Mouse (Mus musculus) neural tube, embryonic 14.5 days (tissue): ENCODE measurements around the gene Rab3il1. TPM values are rescaled to one million over a fixed set of nuclear protein-coding genes. Genes with fewer than 3 reads are reported as not detected.
"Not testable (repeated sequence)": the region's sequence is repeated elsewhere in the genome, so short reads cannot be mapped to it uniquely, and the experiment has no call there.

Experiments used
- ATAC-seq: fragments of 200-750 bp; cut with Nextera tagmentation; 2 replicates; pipeline ENCODE4 v1.8.0; 2017; ENCODE audit warnings: low read depth, mild to moderate bottlenecking, moderate TSS enrichment, moderate library complexity
- H3K27ac ChIP-seq: fragments of 300-500 bp; sonication (generic); 2 replicates; pipeline ENCODE4 v1.5.1; 2014; ENCODE audit warnings: low read depth, mild to moderate bottlenecking, control low read depth, low read length, moderate library complexity, mixed read lengths
- H3K27me3 ChIP-seq: fragments of 300-500 bp; sonication (generic); 2 replicates; pipeline ENCODE4 v1.6.1; 2014; ENCODE audit warnings: low read length; ENCODE audit not compliant: control insufficient read depth, insufficient read depth
- H3K36me3 ChIP-seq: fragments of 300-500 bp; sonication (generic); 2 replicates; pipeline ENCODE4 v1.6.1; 2014; ENCODE audit warnings: low read length, mixed read lengths; ENCODE audit not compliant: control insufficient read depth, insufficient read depth
- H3K4me1 ChIP-seq: fragments of 300-500 bp; sonication (generic); 2 replicates; pipeline ENCODE4 v1.6.1; 2014; ENCODE audit warnings: low read length; ENCODE audit not compliant: control insufficient read depth, insufficient read depth
- H3K4me2 ChIP-seq: fragments of 300-500 bp; sonication (generic); 2 replicates; pipeline ENCODE4 v1.6.1; 2014; ENCODE audit warnings: mild to moderate bottlenecking, low read depth, low read length, control low read depth
- H3K4me3 ChIP-seq: fragments of 300-500 bp; sonication (generic); 2 replicates; pipeline ENCODE4 v1.5.1; 2014; ENCODE audit warnings: low read depth, low read length, control low read depth, mixed read lengths
- H3K9ac ChIP-seq: fragments of 300-500 bp; sonication (generic); replicated peaks from 2 replicates; pipeline ENCODE4 v1.6.1; 2014; ENCODE audit warnings: low read depth, mild to moderate bottlenecking, control low read depth, low read length, mixed read lengths
- H3K9me3 ChIP-seq: fragments of 300-500 bp; sonication (generic); 2 replicates; pipeline ENCODE4 v1.6.1; 2016; ENCODE audit warnings: low read length; ENCODE audit not compliant: control insufficient read depth
- WGBS: fragments of 180-500 bp; shearing (Covaris S2); extraction: QIAGEN DNeasy Blood & Tissue Kit; methylation state at CpG from one replicate; pipeline ENCODE4 v1.1.7; 2014; 5-methylcytosine and 5-hydroxymethylcytosine counted together
- polyA plus RNA-seq: library from polyadenylated mRNA; unstranded; fragments of >200 nt; fragmentation: Nextera tagmentation; extraction: Ambion mirVana; gene quantifications from 2 replicates; pipeline ENCODE4 v1.2.1, GENCODE M21; 2014

Gene Rab3il1
- polyA plus RNA-seq, 1 experiment from 2014 or later, result 13.6 TPM

DNA sequence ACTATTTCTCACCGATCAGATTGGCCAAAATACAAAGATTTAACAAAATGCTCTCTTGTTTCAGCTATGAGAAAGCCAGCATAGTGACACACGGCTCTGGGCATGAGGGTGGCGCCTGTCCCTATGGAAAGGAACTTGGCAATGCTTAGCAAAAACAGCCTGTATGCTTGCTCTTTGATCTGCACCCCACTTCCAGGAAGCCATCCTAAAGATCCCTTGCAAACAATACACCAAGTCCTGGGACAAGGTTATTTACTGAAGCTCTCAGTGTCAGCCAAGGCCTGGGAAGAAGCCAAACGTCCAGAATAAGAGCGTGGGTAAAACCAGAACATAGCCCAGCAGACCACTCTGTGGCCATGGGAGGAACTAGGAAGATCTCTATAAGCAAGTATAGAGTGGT lies 40.7 kb upstream of the Rab3il1 start:
- Histone ChIP-seq H3K36me3 (no peaks in the 10 kb centered on the region), H3K4me1 (no peaks in the 10 kb centered on the region), H3K27ac (no peak overlapping the region), H3K4me2 (no peak overlapping the region), H3K9ac (no peak overlapping the region), H3K4me3 (no peak overlapping the region), H3K9me3 (no peaks in the 10 kb centered on the region), H3K27me3 (no peaks in the 10 kb centered on the region)
- no peak for ATAC-seq
- WGBS, result 75% methylated on average over 5 of the region's 5 CpGs

DNA sequence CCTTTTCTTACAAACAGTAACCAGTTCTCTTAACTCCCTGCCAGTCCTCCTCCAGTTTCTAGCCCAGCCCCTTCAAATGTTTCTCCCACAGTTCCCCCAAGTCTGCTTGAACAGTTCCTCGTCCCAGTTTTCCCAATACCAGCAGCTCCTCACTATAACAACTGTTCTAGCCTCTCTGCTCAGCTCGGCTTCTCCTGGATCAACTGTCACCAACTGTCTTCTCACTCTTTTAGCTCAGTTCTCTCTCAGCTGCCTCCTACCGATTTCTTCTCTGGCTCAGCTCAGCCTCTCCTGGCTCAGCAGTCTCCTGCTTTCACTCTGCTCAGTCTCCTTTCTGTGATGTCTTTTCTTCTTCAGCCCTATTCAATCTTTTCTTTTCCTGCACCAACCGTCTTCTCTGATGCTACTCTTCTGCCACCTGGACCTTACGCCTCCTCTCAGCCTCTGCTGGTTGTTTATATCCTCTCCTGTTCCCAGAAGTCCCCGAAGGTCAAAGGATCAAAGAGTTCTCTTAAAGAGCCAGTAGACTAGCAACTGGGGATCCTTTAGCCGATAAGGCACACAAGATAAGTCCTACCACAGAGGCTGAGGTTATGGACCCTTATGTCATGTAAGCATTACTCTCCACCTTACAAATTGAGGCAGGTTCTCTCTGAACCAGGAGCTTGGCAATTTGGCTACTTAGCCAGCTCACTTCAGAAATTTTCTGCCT lies 37.1 kb upstream of the Rab3il1 start:
- ATAC-seq, result no peak
- H3K4me1 ChIP-seq, result no peaks in the 10 kb centered on the region
- no peaks in the 10 kb centered on the region for H3K36me3 ChIP-seq
- H3K9ac ChIP-seq, result no peak overlapping the region
- no peak overlapping the region for H3K27ac ChIP-seq
- 30% methylated on average over 7 of the region's 7 CpGs for WGBS
- no peaks in the 10 kb centered on the region for H3K27me3 ChIP-seq
- H3K9me3 ChIP-seq, result no peaks in the 10 kb centered on the region
- H3K4me2 ChIP-seq, result no peak overlapping the region
- no peak overlapping the region for H3K4me3 ChIP-seq

DNA sequence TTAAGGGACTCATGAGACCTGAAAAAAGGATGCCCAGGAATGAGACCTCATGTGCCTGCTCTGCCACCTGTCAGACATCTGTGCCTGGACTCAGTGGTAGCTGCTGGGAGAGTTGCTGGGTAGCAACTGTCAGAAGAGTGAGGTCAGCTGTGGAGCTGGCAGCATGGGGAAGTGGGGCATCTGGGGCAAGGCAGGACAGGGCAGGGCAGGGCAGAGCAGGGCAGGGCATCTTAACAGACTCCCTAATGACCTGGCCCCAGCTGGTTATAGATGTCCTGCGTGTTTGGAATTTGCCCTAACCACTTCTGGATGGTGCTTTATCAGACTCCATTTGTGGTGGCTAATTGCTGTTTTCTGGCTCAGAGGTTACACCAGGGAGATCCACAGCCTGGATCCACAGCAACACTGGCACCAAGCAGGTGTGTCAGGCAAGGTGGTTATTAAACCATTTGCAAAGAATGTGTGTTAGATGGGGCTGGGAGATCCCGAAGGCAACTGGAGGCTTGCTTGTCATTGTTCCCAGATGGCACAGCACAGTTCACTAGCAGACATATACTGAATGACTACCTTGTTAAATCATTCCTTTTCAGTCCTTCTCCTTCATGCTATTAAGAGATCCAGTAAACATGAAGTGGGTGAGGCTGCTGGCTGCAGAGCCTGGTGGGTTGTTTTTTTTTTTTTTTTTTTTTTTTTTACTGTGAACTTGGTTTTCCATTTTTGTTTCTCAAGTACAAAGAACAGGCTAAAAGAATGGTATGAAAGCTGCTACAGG lies 35.2 kb upstream of the Rab3il1 start:
- Histone ChIP-seq H3K27me3 (no peaks in the 10 kb centered on the region), H3K4me1 (no peaks in the 10 kb centered on the region), H3K36me3 (no peaks in the 10 kb centered on the region), H3K9ac (no peak overlapping the region), H3K4me2 (no peak overlapping the region), H3K4me3 (no peak overlapping the region), H3K27ac (no peak overlapping the region), H3K9me3 (no peaks in the 10 kb centered on the region)
- no peak for ATAC-seq
- WGBS, result 58% methylated on average over 2 of the region's 2 CpGs

DNA sequence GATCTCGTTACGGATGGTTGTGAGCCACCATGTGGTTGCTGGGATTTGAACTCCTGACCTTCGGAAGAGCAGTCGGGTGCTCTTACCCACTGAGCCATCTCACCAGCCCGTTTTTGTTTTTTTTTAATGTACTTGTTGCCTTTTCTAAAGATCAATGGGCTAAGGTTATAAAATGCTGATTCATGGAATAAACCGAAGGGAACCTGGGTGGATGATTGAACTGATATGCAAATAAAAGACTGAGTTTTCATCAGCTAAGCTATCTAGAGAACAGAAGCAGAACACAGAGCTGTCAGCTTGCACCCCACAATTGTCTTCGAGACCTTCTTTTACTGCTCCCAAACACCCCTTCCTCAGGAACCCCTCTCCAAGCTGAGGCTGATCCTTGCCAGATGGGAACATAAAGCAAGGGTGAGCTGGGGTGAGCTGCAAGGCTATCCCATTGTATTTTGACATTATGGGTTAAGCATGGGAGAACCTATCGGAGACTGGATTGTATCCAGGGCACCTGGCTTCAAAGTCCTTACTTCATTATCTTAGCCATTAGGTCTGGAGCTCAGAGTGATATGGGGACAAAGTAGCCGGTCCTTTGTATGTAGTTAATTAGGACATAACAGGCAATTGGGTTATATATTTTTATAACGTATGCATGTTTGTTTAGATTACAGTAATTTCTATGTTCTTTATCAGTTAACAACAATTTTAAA lies 33.2 kb upstream of the Rab3il1 start:
- ATAC-seq, result no peak
- Histone ChIP-seq H3K27ac (no peak overlapping the region), H3K27me3 (no peaks in the 10 kb centered on the region), H3K4me1 (no peaks in the 10 kb centered on the region), H3K4me2 (no peak overlapping the region), H3K9me3 (no peaks in the 10 kb centered on the region), H3K36me3 (no peaks in the 10 kb centered on the region), H3K9ac (no peak overlapping the region), H3K4me3 (no peak overlapping the region)
- WGBS, result 71% methylated on average over 8 of the region's 10 CpGs

DNA sequence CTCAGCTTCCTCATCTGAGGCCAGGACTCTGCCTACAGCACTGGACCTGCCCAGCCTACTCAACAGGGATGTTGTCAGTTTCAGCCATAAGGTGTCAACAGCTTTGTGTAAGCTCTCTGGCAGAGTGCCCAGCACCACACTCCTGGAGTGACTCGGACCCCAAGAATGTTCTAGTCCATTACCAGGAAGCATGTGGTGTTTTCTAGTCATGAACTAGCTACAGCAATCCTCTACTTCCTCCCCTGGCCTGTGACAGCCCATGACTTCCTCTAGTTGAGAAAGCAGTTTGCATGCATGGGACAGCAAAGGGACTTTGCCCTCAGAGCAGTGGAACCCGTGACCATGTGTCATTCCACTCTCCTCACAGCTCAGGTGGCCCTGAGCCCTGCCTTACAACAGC lies 26.6 kb upstream of the Rab3il1 start:
- not testable (repeated sequence) for H3K9me3 ChIP-seq, H3K4me3 ChIP-seq, H3K4me2 ChIP-seq, H3K9ac ChIP-seq, H3K36me3 ChIP-seq, H3K27ac ChIP-seq, H3K4me1 ChIP-seq, ATAC-seq, H3K27me3 ChIP-seq
- 71% methylated on average over 2 of the region's 2 CpGs for whole genome bisulfite sequencing

DNA sequence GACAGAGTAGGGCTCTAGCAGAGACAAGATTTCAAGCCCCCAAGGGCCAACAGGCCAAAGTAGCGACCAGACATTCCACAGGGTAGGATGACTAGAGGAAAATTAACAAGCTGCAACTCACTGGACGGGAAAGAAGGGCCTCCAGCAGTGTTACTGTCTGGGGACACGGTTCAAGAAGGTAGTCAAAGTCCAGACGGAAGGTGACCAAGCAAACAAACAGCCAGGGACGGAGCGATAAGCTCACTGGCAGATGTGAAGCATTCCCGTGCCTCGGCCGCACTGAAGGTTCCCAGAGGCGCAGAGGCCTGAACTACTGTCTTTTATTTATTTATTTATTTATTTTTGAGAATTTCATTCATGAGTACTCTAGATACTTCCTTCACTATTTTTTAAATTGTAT lies 24.4 kb upstream of the Rab3il1 start:
- Histone ChIP-seq H3K27ac (no peak overlapping the region), H3K9me3 (no peaks in the 10 kb centered on the region), H3K27me3 (no peaks in the 10 kb centered on the region), H3K4me3 (no peak overlapping the region), H3K9ac (no peak overlapping the region), H3K4me1 (peaks cover 4% of the 10 kb centered on the region; the same call in 1 of the 2 replicates), H3K36me3 (no peaks in the 10 kb centered on the region), H3K4me2 (no peak overlapping the region)
- WGBS, result 86% methylated on average over 10 of the region's 10 CpGs
- no peak for ATAC-seq

DNA sequence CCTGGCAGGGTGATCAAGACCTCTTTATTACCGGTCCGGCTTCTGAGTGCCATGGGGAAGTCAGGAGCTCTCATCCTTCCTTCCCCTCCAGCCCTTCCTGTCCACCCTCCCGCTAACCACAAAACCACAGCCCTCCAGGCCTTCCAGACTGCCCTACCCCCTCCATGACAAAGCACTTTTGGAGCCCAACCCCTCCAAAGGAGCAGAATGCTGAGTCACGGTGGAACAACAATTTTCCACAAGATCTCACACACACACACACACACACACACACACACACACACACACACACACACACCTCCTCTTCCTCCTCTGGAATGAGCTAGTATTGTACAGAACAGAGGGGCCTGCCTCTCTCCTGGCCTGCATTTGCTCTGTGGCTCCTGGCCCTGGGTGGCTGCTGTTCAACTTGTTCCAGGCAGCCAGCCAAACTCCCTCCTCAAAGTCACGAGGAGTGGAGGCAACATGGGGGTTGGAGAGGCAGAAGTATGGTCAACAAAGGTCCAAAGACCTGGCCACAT lies 23.0 kb upstream of the Rab3il1 start:
- H3K4me1 ChIP-seq, result peaks cover 6% of the 10 kb centered on the region; the same call in 1 of the 2 replicates
- H3K4me3 ChIP-seq, result no peak overlapping the region
- H3K9ac ChIP-seq, result no peak overlapping the region
- no peaks in the 10 kb centered on the region for H3K9me3 ChIP-seq
- no peak overlapping the region for H3K4me2 ChIP-seq
- H3K36me3 ChIP-seq, result no peaks in the 10 kb centered on the region
- WGBS, result 64% methylated on average over 5 of the region's 5 CpGs
- no peaks in the 10 kb centered on the region for H3K27me3 ChIP-seq
- ATAC-seq, result no peak
- no peak overlapping the region for H3K27ac ChIP-seq

DNA sequence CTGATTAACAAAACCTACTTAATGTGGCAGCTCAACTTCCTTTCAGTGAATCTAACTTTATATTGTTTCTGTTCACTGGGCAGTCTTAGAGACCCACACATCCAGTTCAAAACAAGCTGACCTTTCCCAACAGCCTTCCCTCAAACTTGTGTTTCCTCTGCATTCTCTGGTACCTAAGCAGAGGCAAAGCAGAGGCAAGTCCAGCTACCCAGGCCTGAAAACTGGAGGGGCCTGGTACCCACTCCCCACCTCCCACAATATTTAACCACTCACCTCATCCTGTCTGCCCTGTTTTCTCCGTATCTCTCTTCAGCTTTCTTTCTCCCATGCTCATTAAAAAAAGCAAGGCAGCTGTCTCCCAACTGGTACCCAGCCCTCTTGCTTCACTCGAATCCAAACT lies 22.3 kb upstream of the Rab3il1 start:
- Histone ChIP-seq H3K27ac (no peak overlapping the region), H3K36me3 (no peaks in the 10 kb centered on the region), H3K4me3 (no peak overlapping the region), H3K9ac (no peak overlapping the region), H3K9me3 (no peaks in the 10 kb centered on the region), H3K4me2 (no peak overlapping the region), H3K4me1 (peaks cover 13% of the 10 kb centered on the region; the same call in 1 of the 2 replicates), H3K27me3 (no peaks in the 10 kb centered on the region)
- no peak for ATAC-seq
- WGBS, result 81% methylated on average over 2 of the region's 2 CpGs

DNA sequence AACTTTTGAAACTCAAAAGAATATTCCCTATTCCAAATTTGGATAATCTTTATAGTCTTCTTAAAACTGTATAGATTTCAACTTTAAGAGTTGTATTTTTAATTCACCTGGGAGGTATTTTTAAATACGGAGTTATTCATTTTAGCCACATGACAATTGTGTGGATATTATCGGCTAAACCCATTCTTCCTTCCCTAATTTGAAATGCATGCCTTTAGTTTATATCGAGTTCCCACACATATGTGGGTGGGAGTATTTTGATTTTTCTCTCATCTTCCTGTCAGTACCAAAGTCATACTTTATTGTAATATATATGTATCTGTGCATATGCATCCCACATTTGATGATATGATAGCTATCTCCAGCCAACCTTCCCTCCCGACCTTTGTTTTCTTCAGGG lies 21.2 kb upstream of the Rab3il1 start, which contains the start of gene Fth1:
Gene Fth1 (plus strand): TSS at position 341 of the 400 bp plus-strand sequence.
- peaks cover 14% of the 10 kb centered on the region; the same call in 1 of the 2 replicates for H3K4me1 ChIP-seq
- peak within 1 kb of the TSS; percentile 70 for H3K4me2 ChIP-seq
- no peak within 1 kb of the TSS for H3K4me3 ChIP-seq
- H3K36me3 ChIP-seq, result peaks cover 8% of the 10 kb centered on the region
- WGBS, result 91% methylated on average over 4 of the region's 4 CpGs
- H3K27ac ChIP-seq, result no peak within 1 kb of the TSS
- no peak for ATAC-seq
- H3K9ac ChIP-seq, result no peak within 1 kb of the TSS
- no peaks in the 10 kb centered on the region for H3K27me3 ChIP-seq
- no peaks in the 10 kb centered on the region for H3K9me3 ChIP-seq
